Mouse (Mus musculus) hindbrain, embryonic 14.5 days (tissue): Measurements from ENCODE around the gene Ndufaf2. TPM values are rescaled to one million over a fixed set of nuclear protein-coding genes. Genes with fewer than 3 reads are reported as not detected.
A peak's percentile ranks its signal among the peaks of the same experiment; 100 is the strongest.

Experiments
- ATAC-seq: fragments of 200-750 bp; cut with Nextera tagmentation; 2 replicates; pipeline ENCODE4 v1.8.0; 2017; ENCODE audit warnings: moderate number of reproducible peaks, mild to moderate bottlenecking, moderate TSS enrichment, moderate library complexity; ENCODE audit not compliant: low FRiP score
- DNase-seq: peaks from one replicate; pipeline ENCODE4 v3.0.0-alpha.2; 2015; ENCODE audit warnings: low spot score
- H3K27ac ChIP-seq: fragments of 300-500 bp; sonication (generic); 2 replicates; pipeline ENCODE4 v1.5.1; 2014; ENCODE audit warnings: mild to moderate bottlenecking, moderate library complexity
- H3K27me3 ChIP-seq: fragments of 300-500 bp; sonication (generic); 2 replicates; pipeline ENCODE4 v1.6.1; 2014; ENCODE audit warnings: mild to moderate bottlenecking, low read length, mixed read lengths; ENCODE audit not compliant: control insufficient read depth, insufficient read depth
- H3K36me3 ChIP-seq: fragments of 300-500 bp; sonication (generic); replicated peaks from 2 replicates; pipeline ENCODE4 v1.6.1; 2014; ENCODE audit not compliant: control insufficient read depth, insufficient read depth
- H3K4me1 ChIP-seq: fragments of 300-500 bp; sonication (generic); replicated peaks from 2 replicates; pipeline ENCODE4 v1.6.1; 2014; ENCODE audit warnings: antibody characterized with exemption, low read length, mixed read lengths; ENCODE audit not compliant: control insufficient read depth, insufficient read depth
- H3K4me2 ChIP-seq: fragments of 300-500 bp; sonication (generic); replicated peaks from 2 replicates; pipeline ENCODE4 v1.6.1; 2014; ENCODE audit warnings: mild to moderate bottlenecking, moderate library complexity
- H3K4me3 ChIP-seq: fragments of 300-500 bp; sonication (generic); replicated peaks from 2 replicates; pipeline ENCODE4 v1.5.1; 2014; ENCODE audit warnings: mild to moderate bottlenecking, low read length
- H3K9ac ChIP-seq: fragments of 300-500 bp; sonication (generic); 2 replicates; pipeline ENCODE4 v1.6.1; 2014
- H3K9me3 ChIP-seq: fragments of 300-500 bp; sonication (generic); 2 replicates; pipeline ENCODE4 v1.6.1; 2016; ENCODE audit warnings: low read length; ENCODE audit not compliant: control insufficient read depth
- WGBS: fragments of 180-500 bp; shearing (Covaris S2); extraction: QIAGEN DNeasy Blood & Tissue Kit; methylation state at CpG from one replicate; pipeline ENCODE4 v1.1.7; 2014; 5-methylcytosine and 5-hydroxymethylcytosine counted together
- polyA plus RNA-seq: library from polyadenylated mRNA; unstranded; fragments of >200 nt; fragmentation: Nextera tagmentation; extraction: Ambion mirVana; gene quantifications from 2 replicates; pipeline ENCODE4 v1.2.1, GENCODE M21; 2014

Ndufaf2 gene
- polyA plus RNA-seq, 1 experiment from 2014 or later: 68.5 TPM

GRCm38 (mm10) chr13:108060286-108060885 is 98.0 kb downstream of the Ndufaf2 start:
- Histone ChIP-seq H3K9ac (no peak overlapping the region), H3K4me2 (no peak overlapping the region), H3K4me1 (peaks cover 25% of the 10 kb centered on the region), H3K9me3 (no peaks in the 10 kb centered on the region), H3K36me3 (no peaks in the 10 kb centered on the region), H3K27me3 (no peaks in the 10 kb centered on the region), H3K4me3 (no peak overlapping the region), H3K27ac (no peak overlapping the region)
- DNase-seq (peak; percentile 44), ATAC-seq (peak; percentile 51; the same call in 1 of the 2 replicates)
- 28% methylated on average over 7 of the region's 7 CpGs for WGBS

DNA sequence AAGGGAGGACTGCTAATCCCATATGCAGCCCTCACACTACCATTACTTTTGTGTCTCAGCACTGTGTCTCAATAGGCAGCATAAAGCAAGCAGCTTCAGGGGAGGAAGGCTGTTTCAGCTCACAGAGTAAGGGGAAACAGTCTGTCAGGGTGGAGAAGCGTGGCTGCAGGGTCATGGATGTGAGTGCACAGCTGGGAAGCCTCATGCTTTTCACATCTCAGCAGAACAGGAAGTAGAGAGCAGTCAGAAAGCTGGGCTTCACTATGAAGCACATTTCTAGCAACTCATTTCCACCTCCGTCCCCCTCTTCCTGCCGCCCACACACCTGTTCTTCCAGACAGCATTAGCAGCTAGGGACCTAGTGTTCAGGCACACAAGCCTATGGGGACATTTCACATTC is 101.5 kb downstream of the Ndufaf2 start:
- H3K9ac ChIP-seq: no peak overlapping the region
- H3K27ac ChIP-seq: no peak overlapping the region
- no peak overlapping the region for H3K4me2 ChIP-seq
- DNase-seq (no peak), ATAC-seq (no peak)
- no peaks in the 10 kb centered on the region for H3K9me3 ChIP-seq
- no peaks in the 10 kb centered on the region for H3K27me3 ChIP-seq
- no peaks in the 10 kb centered on the region for H3K36me3 ChIP-seq
- H3K4me1 ChIP-seq: peaks cover 15% of the 10 kb centered on the region
- no peak overlapping the region for H3K4me3 ChIP-seq
- WGBS: 87% methylated on average over 3 of the region's 3 CpGs

GRCm38 (mm10) chr13:108047364-108047763 is 111.1 kb downstream of the Ndufaf2 start:
- ATAC-seq (no peak), DNase-seq (no peak)
- WGBS: 81% methylated on average over 6 of the region's 6 CpGs
- Histone ChIP-seq H3K9ac (no peak overlapping the region), H3K4me3 (no peak overlapping the region), H3K4me2 (no peak overlapping the region), H3K9me3 (no peaks in the 10 kb centered on the region), H3K27ac (no peak overlapping the region), H3K4me1 (peaks cover 19% of the 10 kb centered on the region), H3K36me3 (peaks cover 10% of the 10 kb centered on the region), H3K27me3 (no peaks in the 10 kb centered on the region)

- Histone ChIP-seq H3K4me1 (peaks cover 20% of the 10 kb centered on the region), H3K4me3 (no peak overlapping the region), H3K27me3 (no peaks in the 10 kb centered on the region), H3K9me3 (no peaks in the 10 kb centered on the region), H3K9ac (no peak overlapping the region), H3K4me2 (no peak overlapping the region), H3K36me3 (peaks cover 10% of the 10 kb centered on the region), H3K27ac (no peak overlapping the region)
- DNase-seq (no peak), ATAC-seq (no peak)
- 81% methylated on average over 6 of the region's 6 CpGs for WGBS
Observed at GRCm38 (mm10) chr13:108046891-108047290, 111.5 kb downstream of the Ndufaf2 start.

GRCm38 (mm10) chr13:108046071-108046470 is 112.4 kb downstream of the Ndufaf2 start:
- peaks cover 23% of the 10 kb centered on the region for H3K4me1 ChIP-seq
- no peaks in the 10 kb centered on the region for H3K27me3 ChIP-seq
- no peak overlapping the region for H3K27ac ChIP-seq
- peaks cover 10% of the 10 kb centered on the region for H3K36me3 ChIP-seq
- DNase-seq (no peak), ATAC-seq (no peak)
- no peak overlapping the region for H3K4me3 ChIP-seq
- H3K9ac ChIP-seq: no peak overlapping the region
- no peaks in the 10 kb centered on the region for H3K9me3 ChIP-seq
- H3K4me2 ChIP-seq: no peak overlapping the region
- WGBS: 96% methylated on average over 3 of the region's 3 CpGs

GRCm38 (mm10) chr13:108045646-108046045 is 112.8 kb downstream of the Ndufaf2 start:
- H3K4me1 ChIP-seq: peaks cover 27% of the 10 kb centered on the region
- H3K27me3 ChIP-seq: no peaks in the 10 kb centered on the region
- WGBS: 82% methylated on average over 3 of the region's 3 CpGs
- no peaks in the 10 kb centered on the region for H3K9me3 ChIP-seq
- ATAC-seq (no peak), DNase-seq (no peak)
- H3K9ac ChIP-seq: no peak overlapping the region
- H3K4me2 ChIP-seq: no peak overlapping the region
- H3K36me3 ChIP-seq: peaks cover 10% of the 10 kb centered on the region
- no peak overlapping the region for H3K27ac ChIP-seq
- H3K4me3 ChIP-seq: no peak overlapping the region

- WGBS: under 1% methylated on average over 62 of the region's 71 CpGs
Observed at GRCm38 (mm10) chr13:108044222-108044941, 114.0 kb downstream of the Ndufaf2 start, which contains the start of gene Smim15. Gene Smim15 (plus strand): TSS chr13:108044446.

GRCm38 (mm10) chr13:108043431-108044221 is 114.8 kb downstream of the Ndufaf2 start:
- Histone ChIP-seq H3K27ac (peak overlapping the region; percentile 82), H3K9me3 (no peaks in the 10 kb centered on the region), H3K4me3 (peak overlapping the region; percentile 65), H3K4me2 (peak overlapping the region; percentile 52), H3K27me3 (no peaks in the 10 kb centered on the region), H3K36me3 (peaks cover 10% of the 10 kb centered on the region), H3K4me1 (peaks cover 27% of the 10 kb centered on the region), H3K9ac (peak overlapping the region; percentile 81)
- WGBS: 3% methylated on average over 23 of the region's 23 CpGs
- ATAC-seq (peak; percentile 71; the same call in 1 of the 2 replicates), DNase-seq (peak; percentile 65)

More at GRCm38 (mm10) chr13:108044222-108044941, 114.0 kb downstream of the Ndufaf2 start, which contains the start of gene Smim15:
- H3K4me3 ChIP-seq: peak within 1 kb of the TSS; percentile 65
- H3K27me3 ChIP-seq: no peaks in the 10 kb centered on the region
- H3K4me1 ChIP-seq: peaks cover 27% of the 10 kb centered on the region
- peaks cover 10% of the 10 kb centered on the region for H3K36me3 ChIP-seq
- H3K9ac ChIP-seq: peak within 1 kb of the TSS; percentile 81
- ATAC-seq (peak; percentile 97), DNase-seq (peak; percentile 93)
- no peaks in the 10 kb centered on the region for H3K9me3 ChIP-seq
- H3K27ac ChIP-seq: peak within 1 kb of the TSS; percentile 82
- peak within 1 kb of the TSS; percentile 52 for H3K4me2 ChIP-seq

GRCm38 (mm10) chr13:108041358-108041757 is 117.1 kb downstream of the Ndufaf2 start:
- H3K4me3 ChIP-seq: no peak overlapping the region
- H3K27me3 ChIP-seq: no peaks in the 10 kb centered on the region
- H3K9ac ChIP-seq: no peak overlapping the region
- peaks cover 27% of the 10 kb centered on the region for H3K4me1 ChIP-seq
- DNase-seq (peak; percentile 79), ATAC-seq (no peak; the same call in 1 of the 2 replicates)
- no peak overlapping the region for H3K27ac ChIP-seq
- H3K4me2 ChIP-seq: peak overlapping the region; percentile 26
- WGBS: 1% methylated on average over 7 of the region's 7 CpGs
- H3K36me3 ChIP-seq: no peaks in the 10 kb centered on the region
- no peaks in the 10 kb centered on the region for H3K9me3 ChIP-seq
